Mouse (Mus musculus) forebrain, embryonic 15.5 days (tissue): ENCODE results near the gene Lypd5. TPM values are rescaled to one million over a fixed set of nuclear protein-coding genes. Genes with fewer than 3 reads are reported as not detected.

Source experiments
- microRNA-seq: library from miRNA; unstranded; fragments of <30 nt; microRNA quantifications from one replicate; pipeline ENCODE4, GENCODE M21; 2016
- polyA plus RNA-seq: library from polyadenylated mRNA; unstranded; fragments of >200 nt; fragmentation: Nextera tagmentation; extraction: Ambion mirVana; gene quantifications from 2 replicates; pipeline ENCODE4 v1.2.1, GENCODE M21; 2015

Gene Lypd5
- polyA plus RNA-seq, 1 experiment from 2014 or later: not detected

Small RNA genes within 50 kb of the gene (microRNA-seq; reads per million reads assigned to microRNA genes)
- not detected for gene Gm27592

Other genes with a start within 250 kb of the Lypd5 start
- gene Zfp112, start 236.9 kb upstream of the Lypd5 start, polyA plus RNA-seq: 10.4 and 11.0 TPM in 2 replicates
- 23.2 and 27.3 TPM in 2 replicates for gene Zfp235, start 215.0 kb upstream of the Lypd5 start, polyA plus RNA-seq
- 9.0 TPM in 2 replicates for gene Zfp114, start 174.1 kb upstream of the Lypd5 start, polyA plus RNA-seq
- gene Zfp111, start 137.8 kb upstream of the Lypd5 start, polyA plus RNA-seq: 7.0 and 7.6 TPM in 2 replicates
- gene Zfp109, start 111.6 kb upstream of the Lypd5 start, polyA plus RNA-seq: 4.6 and 6.2 TPM in 2 replicates
- gene Zfp108, start 94.4 kb upstream of the Lypd5 start, polyA plus RNA-seq: 4.1 and 5.3 TPM in 2 replicates
- 9.3 and 12.1 TPM in 2 replicates for gene Zfp93, start 78.8 kb upstream of the Lypd5 start, polyA plus RNA-seq
- 51.2 and 59.0 TPM in 2 replicates for gene Zfp61, start 48.0 kb upstream of the Lypd5 start, polyA plus RNA-seq
- 24.5 and 24.7 TPM in 2 replicates for gene Zfp94, start 32.5 kb upstream of the Lypd5 start, polyA plus RNA-seq
- gene Tescl, start 15.3 kb upstream of the Lypd5 start, polyA plus RNA-seq: not detected in 2 replicates
- gene Kcnn4, start 21.1 kb downstream of the Lypd5 start, polyA plus RNA-seq: 0.56 and 0.63 TPM in 2 replicates
- 33.4 and 36.6 TPM in 2 replicates for gene Smg9, start 50.4 kb downstream of the Lypd5 start, polyA plus RNA-seq
- not detected in 2 replicates for gene Irgc1, start 103.1 kb downstream of the Lypd5 start, polyA plus RNA-seq
- gene Plaur, start 113.3 kb downstream of the Lypd5 start, polyA plus RNA-seq: 1.3 and 1.6 TPM in 2 replicates
- 70.1 and 76.4 TPM in 2 replicates for gene Cadm4, start 132.8 kb downstream of the Lypd5 start, polyA plus RNA-seq
- gene Zfp428, start 157.8 kb downstream of the Lypd5 start, polyA plus RNA-seq: 296 and 306 TPM in 2 replicates
- 1.5 and 1.7 TPM in 2 replicates for gene AC161166.1, start 163.3 kb downstream of the Lypd5 start, polyA plus RNA-seq
- 29.3 and 29.5 TPM in 2 replicates for gene Irgq, start 181.5 kb downstream of the Lypd5 start, polyA plus RNA-seq
- 0.52 TPM in 1 of 2 replicates, not detected in the other for gene Pinlyp, start 196.9 kb downstream of the Lypd5 start, polyA plus RNA-seq
- gene Xrcc1, start 197.1 kb downstream of the Lypd5 start, polyA plus RNA-seq: 69.8 and 79.5 TPM in 2 replicates
- 17.4 and 18.9 TPM in 2 replicates for gene Ethe1, start 238.3 kb downstream of the Lypd5 start, polyA plus RNA-seq
- 11.6 and 11.7 TPM in 2 replicates for gene Zfp575, start 238.4 kb downstream of the Lypd5 start, polyA plus RNA-seq